Mouse (Mus musculus) embryonic facial prominence, embryonic 14.5 days (tissue): ENCODE data around the gene Manf. TPM values are rescaled to one million over a fixed set of nuclear protein-coding genes. Genes with fewer than 3 reads are reported as not detected.

Experiments used
- ATAC-seq: fragments of 200-750 bp; cut with Nextera tagmentation; 2 replicates; pipeline ENCODE4 v1.8.0; 2017; ENCODE audit warnings: low read depth, moderate number of reproducible peaks, moderate TSS enrichment
- DNase-seq: peaks from one replicate; pipeline ENCODE4 v3.0.0-alpha.2; 2015; ENCODE audit warnings: low spot score
- H3K27ac ChIP-seq: fragments of 300-500 bp; sonication (generic); replicated peaks from 2 replicates; pipeline ENCODE4 v1.5.1; 2014; ENCODE audit warnings: low read depth, mild to moderate bottlenecking, low read length, moderate library complexity
- H3K27me3 ChIP-seq: fragments of 300-500 bp; sonication (generic); replicated peaks from 2 replicates; pipeline ENCODE4 v1.6.1; 2014; ENCODE audit warnings: low read length; ENCODE audit not compliant: control insufficient read depth, insufficient read depth
- H3K36me3 ChIP-seq: fragments of 300-500 bp; sonication (generic); 2 replicates; pipeline ENCODE4 v1.6.1; 2014; ENCODE audit warnings: low read length, mixed read lengths; ENCODE audit not compliant: control insufficient read depth, insufficient read depth
- H3K4me1 ChIP-seq: fragments of 300-500 bp; sonication (generic); 2 replicates; pipeline ENCODE4 v1.6.1; 2014; ENCODE audit warnings: antibody characterized with exemption, low read length; ENCODE audit not compliant: control insufficient read depth, insufficient read depth
- H3K4me2 ChIP-seq: fragments of 300-500 bp; sonication (generic); 2 replicates; pipeline ENCODE4 v1.6.1; 2014; ENCODE audit warnings: low read depth, mild to moderate bottlenecking, low read length, moderate library complexity, mixed read lengths
- H3K4me3 ChIP-seq: fragments of 300-500 bp; sonication (generic); 2 replicates; pipeline ENCODE4 v1.5.1; 2014; ENCODE audit warnings: low read depth, mild to moderate bottlenecking, low read length
- H3K9ac ChIP-seq: fragments of 300-500 bp; sonication (generic); 2 replicates; pipeline ENCODE4 v1.6.1; 2014; ENCODE audit warnings: low read depth, mild to moderate bottlenecking, low read length, moderate library complexity, mixed read lengths
- H3K9me3 ChIP-seq: fragments of 300-500 bp; sonication (generic); 2 replicates; pipeline ENCODE4 v1.6.1; 2016; ENCODE audit warnings: low read length; ENCODE audit not compliant: control insufficient read depth
- WGBS: fragments of 180-500 bp; shearing (Covaris S2); extraction: QIAGEN DNeasy Blood & Tissue Kit; methylation state at CpG from one replicate; pipeline ENCODE4 v1.1.7; 2014; 5-methylcytosine and 5-hydroxymethylcytosine counted together
- polyA plus RNA-seq: library from polyadenylated mRNA; unstranded; fragments of >200 nt; fragmentation: Nextera tagmentation; extraction: Ambion mirVana; gene quantifications from 2 replicates; pipeline ENCODE4 v1.2.1, GENCODE M21; 2014

The Manf gene
- polyA plus RNA-seq = 275 and 308 TPM in 2 replicates

DNA sequence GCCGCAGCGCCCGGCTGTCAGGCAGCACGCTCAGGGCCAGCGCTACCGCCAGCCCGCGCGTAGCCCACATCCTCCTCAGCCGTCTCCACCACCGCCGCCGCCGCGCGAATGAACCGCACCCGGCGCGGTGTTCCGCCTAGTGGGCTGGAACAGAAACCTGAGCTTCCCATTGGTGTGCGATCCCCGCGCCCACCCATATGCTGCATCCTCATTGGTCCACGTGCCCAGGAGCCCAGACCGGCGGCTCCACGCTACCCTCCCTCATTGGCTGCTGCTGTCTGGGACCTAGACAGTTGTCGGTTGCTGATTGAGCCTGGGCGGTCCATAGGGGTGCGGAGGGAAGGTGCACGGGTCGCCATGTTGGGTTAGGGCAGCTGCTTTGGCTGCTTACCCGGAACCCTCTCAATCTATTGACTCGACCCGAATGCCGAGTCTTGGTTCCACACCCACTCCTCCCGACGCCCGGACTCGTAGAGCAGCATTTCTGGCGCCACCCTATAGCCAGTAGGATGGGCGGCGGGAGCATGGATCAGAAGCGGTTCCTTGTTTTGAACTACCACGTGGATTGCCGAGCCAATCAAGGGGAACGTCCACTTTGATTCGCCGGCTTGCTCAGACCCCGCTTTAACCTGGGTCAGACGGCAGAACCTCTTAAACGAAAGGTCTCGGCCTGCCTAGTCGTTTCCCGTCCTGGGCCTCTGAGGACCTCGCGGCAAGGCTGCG is at the start of gene Manf:
Manf (minus strand) TSS at position 151 of the 723 bp plus-strand sequence.
- peaks cover 32% of the 10 kb centered on the region for H3K36me3 ChIP-seq
- no peaks in the 10 kb centered on the region for H3K9me3 ChIP-seq
- peak within 1 kb of the TSS; percentile 91 for H3K27ac ChIP-seq
- ATAC-seq (peak; percentile 99), DNase-seq (peak; percentile 99)
- H3K4me1 ChIP-seq = peaks cover 17% of the 10 kb centered on the region
- H3K27me3 ChIP-seq = no peaks in the 10 kb centered on the region
- H3K4me3 ChIP-seq = peak within 1 kb of the TSS; percentile 87
- peak within 1 kb of the TSS; percentile 96 for H3K9ac ChIP-seq
- peak within 1 kb of the TSS; percentile 87 for H3K4me2 ChIP-seq
- WGBS = under 1% methylated on average over 57 of the region's 59 CpGs

DNA sequence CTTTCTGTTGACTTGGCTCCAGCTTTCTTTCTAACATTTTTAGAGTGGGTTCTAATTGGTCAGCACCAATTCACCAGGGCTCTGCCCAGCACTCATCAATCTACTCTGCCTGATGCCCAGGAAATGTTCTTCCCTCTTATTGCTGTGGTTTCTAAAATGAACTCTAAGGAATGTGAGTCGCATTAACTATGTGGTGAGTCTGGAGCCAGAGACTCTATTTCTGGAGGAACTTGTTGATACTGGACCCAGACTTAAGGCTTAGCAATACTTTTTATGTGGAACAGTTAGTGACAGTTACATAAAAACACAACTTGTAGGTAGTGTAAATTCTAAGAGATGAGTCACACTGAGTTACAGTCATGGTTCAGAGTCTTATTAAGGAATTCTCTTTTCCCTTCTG is 43.2 kb upstream of the Manf start:
- Histone ChIP-seq H3K9me3 (no peaks in the 10 kb centered on the region), H3K36me3 (no peaks in the 10 kb centered on the region), H3K27ac (no peak overlapping the region), H3K4me2 (no peak overlapping the region), H3K27me3 (no peaks in the 10 kb centered on the region), H3K9ac (no peak overlapping the region), H3K4me3 (no peak overlapping the region), H3K4me1 (no peaks in the 10 kb centered on the region)
- peak; percentile 5 for DNase-seq
- no peak for ATAC-seq
- WGBS = 92% methylated on average over 1 of the region's 1 CpGs

DNA sequence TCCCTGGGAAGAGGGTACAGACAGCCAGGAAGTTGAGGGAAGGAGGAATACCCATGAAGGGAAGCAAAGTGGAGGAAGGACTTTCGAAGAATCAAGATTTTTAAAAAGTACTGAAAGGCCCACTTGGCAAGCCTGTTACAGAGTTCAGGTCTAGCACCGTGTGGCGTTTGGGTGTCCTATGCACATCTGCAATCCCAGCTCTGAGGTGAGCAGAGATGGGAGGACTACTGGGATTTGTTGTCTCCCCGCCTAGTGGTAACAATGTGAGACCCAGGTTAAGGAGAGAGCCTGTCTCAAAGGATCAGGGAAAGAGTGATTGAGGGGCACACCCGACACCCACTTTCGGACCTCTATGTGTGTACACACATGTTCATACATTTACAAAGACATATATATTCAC is 23.1 kb upstream of the Manf start:
- Histone ChIP-seq H3K9ac (no peak overlapping the region), H3K4me1 (no peaks in the 10 kb centered on the region), H3K9me3 (no peaks in the 10 kb centered on the region), H3K4me3 (no peak overlapping the region), H3K36me3 (no peaks in the 10 kb centered on the region), H3K4me2 (no peak overlapping the region), H3K27me3 (no peaks in the 10 kb centered on the region), H3K27ac (no peak overlapping the region)
- WGBS = 84% methylated on average over 6 of the region's 6 CpGs
- ATAC-seq (no peak), DNase-seq (no peak)

DNA sequence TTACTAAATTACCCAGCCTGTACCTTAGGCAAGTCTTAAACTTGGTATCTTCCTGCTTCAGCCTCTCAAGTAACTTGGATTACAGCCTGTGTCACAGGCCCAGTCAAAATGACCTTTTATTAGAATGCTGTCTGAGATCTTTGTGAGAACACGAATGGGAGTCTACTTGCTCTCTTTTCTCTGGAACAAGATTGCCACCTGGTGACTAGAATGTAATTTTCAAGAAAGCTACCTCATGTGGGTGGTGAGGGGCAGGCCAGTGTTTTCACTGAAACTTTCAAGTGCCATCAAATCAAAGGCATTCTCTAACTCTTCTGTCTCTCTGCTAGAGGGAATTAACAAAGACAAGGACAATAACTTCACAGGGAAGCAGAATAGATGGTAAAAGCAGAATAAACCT is 22.0 kb upstream of the Manf start:
- no peak overlapping the region for H3K4me2 ChIP-seq
- H3K9ac ChIP-seq = no peak overlapping the region
- ATAC-seq = no peak
- no peaks in the 10 kb centered on the region for H3K27me3 ChIP-seq
- H3K4me1 ChIP-seq = no peaks in the 10 kb centered on the region
- no peak overlapping the region for H3K4me3 ChIP-seq
- 14% methylated on average over 1 of the region's 1 CpGs for WGBS
- peak; percentile 8 for DNase-seq
- H3K36me3 ChIP-seq = no peaks in the 10 kb centered on the region
- no peaks in the 10 kb centered on the region for H3K9me3 ChIP-seq
- H3K27ac ChIP-seq = no peak overlapping the region

DNA sequence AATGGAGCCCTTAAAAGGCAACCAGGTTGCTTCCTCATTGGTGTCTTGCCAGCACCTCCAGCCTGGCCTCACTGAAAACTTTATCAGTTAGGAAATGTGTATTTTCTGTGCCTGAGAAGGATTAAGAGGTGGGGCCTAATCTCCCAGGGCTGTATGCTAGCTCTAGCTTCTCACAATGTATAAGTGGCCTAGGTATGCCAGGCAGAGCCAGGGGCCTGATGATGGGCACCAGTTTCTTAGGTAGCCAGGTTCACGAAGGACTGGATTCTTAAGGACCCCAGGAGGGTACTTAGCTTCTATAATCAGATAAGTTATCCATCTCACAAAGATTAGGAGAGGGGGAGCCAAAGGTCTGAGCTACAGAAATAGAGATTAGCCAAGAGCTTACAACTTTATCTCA is 19.8 kb upstream of the Manf start:
- Histone ChIP-seq H3K36me3 (no peaks in the 10 kb centered on the region), H3K9ac (no peak overlapping the region), H3K27ac (no peak overlapping the region), H3K4me2 (no peak overlapping the region), H3K9me3 (no peaks in the 10 kb centered on the region), H3K27me3 (no peaks in the 10 kb centered on the region), H3K4me3 (no peak overlapping the region), H3K4me1 (no peaks in the 10 kb centered on the region)
- DNase-seq (no peak), ATAC-seq (no peak)
- WGBS = 58% methylated on average over 1 of the region's 1 CpGs

DNA sequence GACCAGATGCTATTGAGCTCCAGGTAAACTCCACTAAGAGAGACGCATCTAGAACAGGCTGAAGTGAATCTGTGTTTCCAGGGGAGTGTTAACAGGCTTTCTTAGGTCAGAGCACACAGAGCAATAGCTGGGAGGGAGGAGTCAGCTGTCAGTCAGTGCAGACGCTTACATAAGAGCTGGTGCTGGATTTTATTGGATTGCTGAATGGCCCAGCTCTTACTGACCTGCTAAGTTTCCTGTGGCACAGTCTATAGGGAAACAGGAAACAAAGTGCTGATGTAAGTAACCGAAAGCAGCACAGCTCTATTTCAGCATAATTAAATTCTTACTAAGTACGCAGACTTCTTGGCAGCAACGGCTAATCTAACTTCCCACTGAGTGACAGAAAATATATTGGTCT is 16.9 kb upstream of the Manf start:
- 33% methylated on average over 5 of the region's 5 CpGs for WGBS
- no peaks in the 10 kb centered on the region for H3K36me3 ChIP-seq
- no peak overlapping the region for H3K9ac ChIP-seq
- DNase-seq (peak; percentile 41), ATAC-seq (no peak)
- no peaks in the 10 kb centered on the region for H3K27me3 ChIP-seq
- no peak overlapping the region for H3K27ac ChIP-seq
- H3K4me1 ChIP-seq = no peaks in the 10 kb centered on the region
- no peaks in the 10 kb centered on the region for H3K9me3 ChIP-seq
- H3K4me2 ChIP-seq = no peak overlapping the region
- no peak overlapping the region for H3K4me3 ChIP-seq

DNA sequence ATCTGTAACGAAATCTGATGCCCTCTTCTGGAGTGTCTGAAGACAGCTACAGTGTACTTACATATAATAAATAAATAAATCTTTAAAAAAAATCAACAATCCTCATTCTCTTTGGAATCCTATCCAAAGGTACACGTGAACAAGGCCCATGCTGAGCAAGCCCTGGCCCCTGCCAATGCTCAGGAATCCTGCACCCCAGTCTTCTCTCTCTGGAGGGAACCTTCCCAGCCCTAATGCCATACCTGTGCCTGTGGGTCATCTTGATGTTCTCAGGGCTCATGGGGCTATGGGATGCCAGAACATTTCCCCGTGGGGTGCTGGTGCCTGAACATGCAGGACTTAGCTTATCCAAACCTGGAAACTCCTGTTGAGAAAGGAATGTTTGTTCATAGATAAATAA is 16.4 kb upstream of the Manf start:
- H3K4me1 ChIP-seq = no peaks in the 10 kb centered on the region
- no peaks in the 10 kb centered on the region for H3K27me3 ChIP-seq
- WGBS = 77% methylated on average over 3 of the region's 3 CpGs
- no peaks in the 10 kb centered on the region for H3K9me3 ChIP-seq
- no peaks in the 10 kb centered on the region for H3K36me3 ChIP-seq
- H3K27ac ChIP-seq = no peak overlapping the region
- H3K4me2 ChIP-seq = no peak overlapping the region
- no peak for ATAC-seq
- no peak overlapping the region for H3K9ac ChIP-seq
- DNase-seq = no peak
- no peak overlapping the region for H3K4me3 ChIP-seq

DNA sequence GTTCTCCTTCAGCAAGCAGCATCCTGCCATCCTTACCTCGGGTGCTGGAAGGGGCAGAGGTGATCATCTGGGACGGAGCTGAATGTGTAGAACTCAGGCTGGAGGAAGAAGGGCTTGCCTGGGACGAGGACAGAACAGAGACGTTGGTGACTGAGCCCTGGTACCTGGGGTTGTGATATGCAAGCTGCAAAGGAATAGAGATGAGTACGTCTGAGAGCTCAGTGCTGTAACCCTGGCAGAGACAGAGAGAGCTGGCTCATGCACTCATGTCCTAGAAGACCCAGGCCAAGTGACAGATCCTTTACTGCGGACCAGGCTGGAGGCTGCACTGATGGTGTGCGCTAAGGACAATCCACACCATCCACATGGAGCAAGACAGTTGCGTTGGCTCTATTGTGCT is 14.8 kb upstream of the Manf start:
- ATAC-seq = no peak
- no peak for DNase-seq
- Histone ChIP-seq H3K9me3 (no peaks in the 10 kb centered on the region), H3K4me2 (no peak overlapping the region), H3K36me3 (no peaks in the 10 kb centered on the region), H3K27me3 (no peaks in the 10 kb centered on the region), H3K9ac (no peak overlapping the region), H3K27ac (no peak overlapping the region), H3K4me3 (no peak overlapping the region), H3K4me1 (no peaks in the 10 kb centered on the region)
- WGBS = 84% methylated on average over 8 of the region's 8 CpGs

DNA sequence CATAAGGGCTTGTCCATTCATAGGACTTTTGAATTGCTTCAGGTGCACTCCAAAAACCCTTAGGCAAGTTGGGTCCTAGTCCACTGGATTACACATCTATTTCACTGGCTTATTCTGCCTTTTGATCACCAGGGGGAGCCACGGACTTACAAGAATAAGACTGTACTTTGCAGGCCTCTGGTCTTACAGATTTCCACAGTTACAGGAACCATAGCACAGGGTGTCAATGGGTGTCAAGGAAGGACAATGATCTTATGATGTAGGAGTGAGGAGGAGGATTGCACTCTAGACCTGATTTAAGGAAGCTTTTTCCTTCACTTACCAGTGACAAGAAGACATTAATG is 12.0 kb upstream of the Manf start:
- no peak overlapping the region for H3K9ac ChIP-seq
- H3K9me3 ChIP-seq = no peaks in the 10 kb centered on the region
- no peak for ATAC-seq
- H3K4me1 ChIP-seq = no peaks in the 10 kb centered on the region
- H3K4me2 ChIP-seq = no peak overlapping the region
- peak; percentile 86 for DNase-seq
- no peak overlapping the region for H3K27ac ChIP-seq
- H3K27me3 ChIP-seq = no peaks in the 10 kb centered on the region
- no peak overlapping the region for H3K4me3 ChIP-seq
- no peaks in the 10 kb centered on the region for H3K36me3 ChIP-seq
- 4% methylated on average over 1 of the region's 1 CpGs for WGBS
